Mouse (Mus musculus) liver, embryonic 14.5 days (tissue): ENCODE data around the gene Pik3ap1.

Source experiments
- CTCF ChIP-seq: IDR thresholded peaks from 2 replicates; pipeline ENCODE4 v1.5.1; 2016; ENCODE audit warnings: antibody characterized with exemption, low read depth, control low read depth
- EP300 ChIP-seq: IDR thresholded peaks from 2 replicates; pipeline ENCODE4 v1.6.1; 2016; ENCODE audit warnings: antibody characterized with exemption, low read depth

DNA sequence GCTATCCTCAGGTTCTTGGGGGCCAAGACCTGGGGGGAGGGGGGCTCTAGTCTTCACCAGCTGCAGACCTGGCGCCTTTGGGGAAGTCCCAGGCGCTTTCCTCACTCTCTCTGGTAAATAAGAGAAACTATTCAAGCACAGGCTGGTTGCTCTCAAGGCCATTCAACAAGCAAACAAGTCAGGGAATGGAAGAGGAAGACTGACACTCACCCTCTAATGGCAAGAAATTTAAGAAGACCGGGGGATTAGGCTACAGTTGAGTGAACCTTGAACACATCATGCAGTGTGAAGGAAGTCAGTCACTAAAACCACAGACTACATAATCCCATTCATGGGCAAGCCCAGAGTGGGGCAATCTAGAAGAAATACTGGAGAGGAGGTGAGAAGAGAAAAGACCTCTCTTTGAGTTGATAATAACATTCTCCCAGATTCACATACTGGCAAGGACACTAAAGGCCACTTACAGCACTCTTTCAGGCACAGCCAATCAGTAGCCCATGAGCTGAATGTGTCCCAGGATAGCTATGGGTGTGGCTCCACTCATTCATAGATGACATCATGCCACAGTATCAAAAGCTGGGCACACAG lies 2.4 kb downstream of the Pik3ap1 start:
- no peak for TF ChIP-seq CTCF
- TF ChIP-seq EP300: no peak
